Mouse (Mus musculus) cerebellum, adult 9-11 months (tissue): ENCODE data around the gene Prr14.
"Not testable (repeated sequence)": the region's sequence is repeated elsewhere in the genome, so short reads cannot be mapped to it uniquely, and the experiment has no call there.

Experiments used
- DNase-seq: peaks from one replicate; pipeline ENCODE4 v3.0.0; 2022

Gene Prr14

DNA sequence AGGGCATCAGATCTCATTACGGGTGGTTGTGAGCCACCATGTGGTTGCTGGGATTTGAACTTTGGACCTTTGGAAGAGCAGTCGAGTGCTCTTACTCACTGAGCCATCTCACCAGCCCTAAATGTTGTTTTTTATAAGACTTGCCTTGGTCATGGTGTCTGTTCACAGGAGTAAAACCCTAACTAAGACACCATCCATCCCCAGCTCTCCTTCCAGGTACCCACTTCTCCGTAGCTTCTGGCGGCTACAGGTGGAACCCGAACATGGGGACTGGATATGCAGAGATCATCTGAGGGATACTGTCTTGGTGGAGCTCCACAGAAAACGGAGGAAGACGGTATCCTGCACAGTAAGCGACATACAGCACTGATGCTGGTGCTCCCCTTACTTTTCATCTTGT is at the start of gene Prr14:
Gene Prr14 (plus strand): TSS at position 301 of the 400 bp plus-strand sequence.
- DNase-seq: not testable (repeated sequence)

DNA sequence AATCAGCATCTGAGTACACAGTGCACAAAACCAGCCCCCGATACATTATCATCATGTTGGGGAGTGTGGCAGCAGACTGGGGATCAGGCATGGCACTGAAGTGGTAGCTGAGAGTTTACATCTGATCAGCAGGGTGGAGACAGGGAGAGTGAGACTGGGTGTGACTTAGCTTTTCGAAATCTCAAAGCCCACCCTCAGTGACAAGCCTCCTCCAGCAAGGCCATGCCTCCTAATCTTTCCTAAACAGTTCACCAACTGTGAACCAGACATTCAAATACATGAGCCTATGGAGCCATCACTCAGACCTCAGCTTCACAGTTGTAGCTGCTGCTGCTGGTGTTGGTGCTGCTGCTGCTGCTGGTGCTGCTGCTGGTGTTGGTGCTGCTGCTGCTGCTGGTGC is 48.0 kb upstream of the Prr14 start:
- DNase-seq: no peak

DNA sequence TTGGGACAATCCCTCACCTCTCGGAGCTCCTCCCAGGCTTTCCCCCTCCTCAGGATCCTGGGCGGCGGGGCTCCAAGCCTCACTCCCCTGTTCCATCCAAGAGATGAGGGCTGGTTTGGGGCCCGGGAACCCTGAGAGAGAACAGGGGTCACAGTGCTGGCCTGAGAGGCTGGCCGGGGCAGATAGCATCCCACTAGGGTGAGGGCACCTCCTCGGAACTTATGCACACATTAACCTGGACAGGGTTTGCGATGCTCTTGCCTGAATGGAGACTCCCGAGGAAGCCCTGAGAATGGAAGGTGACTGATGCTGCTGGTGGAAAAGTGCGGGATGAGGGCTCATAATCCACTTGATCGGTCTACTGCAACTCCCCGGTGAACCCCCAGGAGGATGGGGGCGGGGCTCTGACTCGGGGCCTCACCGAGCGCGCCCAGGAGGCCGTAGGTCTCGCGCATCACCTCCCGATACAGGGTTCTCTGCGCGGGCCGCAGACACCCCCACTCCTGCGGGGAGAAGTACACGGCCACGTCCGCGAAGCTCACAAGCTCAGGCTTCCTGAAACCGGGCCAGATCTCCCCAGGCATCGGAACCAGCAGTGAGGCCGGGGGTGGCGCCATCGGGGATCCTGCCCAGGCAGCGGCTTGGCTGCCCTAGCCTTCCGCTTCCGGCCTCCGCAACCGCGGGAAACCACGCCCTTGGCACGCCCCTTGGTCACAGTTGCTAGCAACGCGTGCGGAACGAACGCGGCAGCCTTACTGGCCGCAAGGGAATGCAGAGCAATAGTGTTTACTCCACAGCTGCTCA is 37.8 kb upstream of the Prr14 start, which contains the start of gene Zfp688:
Gene Zfp688 (minus strand): TSS at position 681 of the 804 bp plus-strand sequence.
- peak; percentile 88 for DNase-seq

DNA sequence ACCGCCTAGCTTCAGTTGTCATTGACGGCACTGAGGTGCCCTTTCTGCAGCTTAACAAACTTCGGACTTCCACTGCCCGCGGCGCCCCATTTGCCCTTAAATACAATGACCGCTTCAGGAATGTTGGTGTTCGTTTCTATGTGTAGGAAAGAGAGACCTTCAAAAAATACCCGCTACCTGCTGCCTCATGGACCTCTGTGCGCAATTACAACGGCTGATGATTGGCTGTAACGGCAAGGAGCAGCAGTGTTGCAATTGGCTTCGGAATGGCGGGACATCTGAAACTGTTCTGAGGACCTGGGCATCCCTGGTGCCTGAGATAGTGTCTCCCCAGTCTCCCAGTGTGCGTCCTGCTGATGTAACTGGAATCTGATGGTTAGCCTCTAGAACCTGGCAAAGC is 37.2 kb upstream of the Prr14 start:
- peak; percentile 57 for DNase-seq

DNA sequence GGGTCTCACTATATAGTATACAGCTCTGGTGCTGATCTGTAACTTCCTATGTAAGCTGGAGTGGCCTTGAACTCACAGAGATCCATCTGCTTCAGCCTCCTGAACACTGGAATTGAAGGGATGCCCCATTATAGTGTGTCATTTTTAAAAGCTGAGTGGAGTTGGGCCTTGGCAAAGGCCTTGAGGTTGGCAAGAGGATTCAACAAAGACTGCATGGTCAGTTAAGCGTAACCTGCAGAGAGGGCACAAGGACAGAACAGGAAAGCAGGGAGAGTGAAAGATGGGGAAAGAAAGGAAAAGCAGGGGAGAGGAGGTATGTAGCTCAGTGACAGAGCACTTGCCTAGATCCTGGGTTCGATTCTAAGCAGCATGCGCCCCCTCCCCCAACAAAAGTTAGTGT is 34.1 kb upstream of the Prr14 start:
- no peak for DNase-seq

DNA sequence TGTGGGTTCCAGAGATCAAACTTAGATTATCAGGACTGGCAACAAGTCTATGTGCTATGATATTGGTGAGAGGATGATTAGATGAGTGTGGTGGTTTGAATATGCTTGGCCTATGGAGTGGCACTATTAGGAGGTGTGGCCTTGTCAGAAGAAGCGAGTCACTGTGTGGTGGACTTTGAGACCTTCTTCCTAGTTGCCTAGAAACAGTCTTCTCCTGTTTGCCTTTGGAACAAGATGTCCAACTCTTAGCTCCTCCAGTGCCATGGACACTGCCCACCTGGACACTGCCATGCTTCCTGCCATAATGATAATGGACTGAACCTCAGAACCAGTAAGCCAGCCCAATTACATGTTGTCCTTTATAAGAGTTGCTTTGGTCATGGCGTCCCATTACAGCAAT is 33.5 kb upstream of the Prr14 start:
- no peak for DNase-seq

DNA sequence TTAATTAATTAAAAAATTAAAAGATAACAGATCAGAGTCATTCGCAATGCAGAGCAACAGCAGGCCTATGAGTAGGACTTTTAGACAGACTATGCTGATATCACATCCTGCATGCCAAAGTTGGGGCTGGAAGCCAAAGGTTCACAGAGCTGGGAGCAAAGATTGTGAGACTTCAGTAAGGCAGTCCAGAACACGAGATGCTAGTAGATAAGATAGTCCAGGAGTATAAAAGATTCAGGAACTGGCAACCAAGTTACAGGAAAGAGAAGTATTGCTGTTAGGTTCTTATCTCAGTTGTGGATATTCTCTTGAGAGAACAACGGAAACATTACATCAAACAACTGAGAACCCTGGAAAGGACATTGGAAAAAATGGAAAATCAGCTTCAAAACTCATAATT is 33.1 kb upstream of the Prr14 start:
- DNase-seq: no peak

DNA sequence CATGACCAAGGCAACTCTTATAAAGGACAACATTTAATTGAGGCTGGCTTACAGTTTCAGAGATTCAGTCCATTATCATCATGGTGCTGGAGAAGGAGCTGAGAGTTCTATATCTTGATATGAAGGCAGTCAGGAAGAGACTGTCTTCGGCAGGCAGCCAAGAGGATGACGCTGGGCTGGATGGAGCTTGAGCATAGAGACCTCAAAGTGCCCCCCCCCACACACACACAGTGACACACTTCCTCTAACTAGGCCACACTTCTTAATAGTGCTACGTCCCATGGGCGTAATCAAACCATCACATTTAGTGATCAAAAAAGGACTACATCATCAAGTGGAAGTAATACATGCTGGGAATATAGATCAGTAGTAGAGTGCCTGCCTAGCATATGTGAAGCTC is 24.2 kb upstream of the Prr14 start:
- no peak for DNase-seq

DNA sequence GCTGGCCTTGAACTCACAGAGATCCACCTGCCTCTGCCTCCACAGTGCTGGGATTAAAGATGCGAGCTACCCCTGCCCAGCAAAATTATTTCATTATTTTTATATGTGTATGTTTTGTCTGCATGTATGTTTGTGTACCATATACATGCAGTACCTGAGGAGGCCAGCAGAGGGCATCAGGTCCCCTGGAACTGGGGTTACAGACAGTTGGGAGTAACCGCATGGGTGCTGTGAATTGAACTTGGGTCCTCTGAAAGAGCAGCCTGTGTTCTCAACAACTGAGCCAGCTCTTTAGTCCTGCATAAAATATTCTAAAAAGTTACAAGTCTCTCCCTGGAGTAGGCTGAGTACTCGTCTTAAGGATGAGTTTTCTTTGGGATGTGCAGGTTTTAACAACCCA is 21.7 kb upstream of the Prr14 start:
- no peak for DNase-seq

DNA sequence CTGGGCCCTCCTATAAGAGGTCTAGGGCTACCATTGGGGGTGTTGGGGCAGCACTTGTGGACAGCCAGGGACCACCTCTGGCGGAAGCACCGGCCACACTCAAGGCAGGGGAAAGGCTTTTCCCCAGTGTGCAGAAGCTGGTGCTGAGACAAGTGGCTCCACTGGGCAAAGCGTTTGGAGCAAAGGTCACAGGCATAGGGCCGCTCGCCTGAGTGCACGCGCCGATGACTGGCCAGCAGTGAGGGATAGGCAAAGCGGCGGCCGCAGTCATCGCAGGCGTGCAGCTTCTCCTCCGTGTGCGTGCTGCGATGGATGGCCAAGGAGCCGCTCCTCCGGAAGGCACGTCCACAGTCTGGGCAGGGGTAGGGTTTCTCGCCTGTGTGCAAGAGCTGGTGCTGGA is 15.4 kb upstream of the Prr14 start:
- DNase-seq: no peak

DNA sequence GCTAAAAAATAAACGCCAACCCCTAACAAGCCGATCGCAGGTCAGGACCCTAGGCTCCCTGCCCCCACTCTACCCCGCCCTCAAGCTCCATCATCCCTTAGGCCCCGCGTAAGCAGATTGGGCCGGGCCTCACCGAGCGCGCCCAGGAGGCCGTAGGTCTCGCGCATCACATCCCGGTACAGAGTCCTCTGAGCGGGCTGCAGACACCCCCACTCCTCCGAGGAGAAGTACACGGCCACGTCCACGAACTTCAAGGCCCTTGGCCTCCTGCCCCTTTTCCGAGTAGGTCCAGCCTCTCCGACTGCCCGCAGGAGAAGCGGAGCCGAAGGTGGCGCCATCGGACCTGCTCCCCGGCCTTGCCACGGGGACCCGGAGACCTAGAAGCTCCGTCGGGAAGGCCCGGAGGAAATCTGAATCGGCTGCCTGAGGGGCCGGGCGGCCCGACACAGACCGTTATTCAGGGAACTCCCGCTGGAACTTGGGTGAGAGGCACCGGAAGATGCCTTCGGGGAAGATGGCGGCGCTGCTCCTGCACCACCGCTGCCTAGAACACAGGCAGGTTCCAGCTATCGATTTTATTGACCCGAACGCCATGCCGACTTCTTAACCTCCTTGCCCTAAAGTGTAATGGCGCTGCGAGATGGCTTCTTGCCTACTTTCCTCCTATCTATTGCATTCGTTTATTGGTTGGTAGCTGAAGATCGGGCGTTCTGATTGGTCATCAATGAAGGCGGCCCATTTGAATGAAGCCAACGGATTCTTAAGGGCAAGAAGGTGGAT is 10.7 kb upstream of the Prr14 start, which contains the start of gene Zfp689:
Gene Zfp689 (minus strand): TSS at position 638 of the 780 bp plus-strand sequence.
- peak; percentile 95 for DNase-seq

DNA sequence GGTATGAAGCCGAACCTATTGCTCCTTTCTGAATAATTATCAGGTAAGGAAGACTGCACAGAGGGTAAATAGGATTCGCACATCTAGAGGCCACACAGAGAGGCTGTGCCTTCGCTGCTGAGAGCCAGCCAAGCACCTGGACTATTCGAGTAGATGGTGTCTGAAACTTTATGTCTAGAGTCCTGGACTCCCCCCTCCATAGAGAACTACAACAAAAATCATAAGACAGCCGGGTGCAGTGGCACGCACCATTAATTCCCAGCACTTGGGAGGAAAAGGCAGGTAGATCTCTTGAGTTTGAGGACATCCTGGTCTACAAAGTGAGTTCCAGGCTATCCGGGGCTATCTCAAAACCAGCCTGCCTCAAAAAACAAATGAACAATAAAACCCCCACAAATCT is 9.4 kb upstream of the Prr14 start:
- DNase-seq: no peak

DNA sequence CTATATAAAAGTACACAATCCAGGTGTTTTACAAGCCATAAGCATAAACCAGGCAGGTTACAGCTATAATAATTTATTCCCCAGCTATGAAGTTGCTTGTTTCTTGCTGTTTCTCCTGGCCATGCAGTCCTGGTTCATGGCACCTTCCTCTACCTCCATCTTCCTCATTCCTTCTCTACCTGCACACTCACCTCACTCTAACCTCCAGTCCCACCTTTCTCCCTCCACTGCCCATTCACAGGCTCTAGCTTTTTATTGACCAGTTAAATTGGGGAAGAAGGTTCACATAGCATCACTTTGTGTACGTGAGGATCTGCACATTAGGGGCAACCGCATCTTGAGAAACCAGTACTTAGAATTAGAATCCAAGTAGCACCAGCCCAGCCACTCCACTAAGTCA is 6.4 kb upstream of the Prr14 start:
- no peak for DNase-seq

DNA sequence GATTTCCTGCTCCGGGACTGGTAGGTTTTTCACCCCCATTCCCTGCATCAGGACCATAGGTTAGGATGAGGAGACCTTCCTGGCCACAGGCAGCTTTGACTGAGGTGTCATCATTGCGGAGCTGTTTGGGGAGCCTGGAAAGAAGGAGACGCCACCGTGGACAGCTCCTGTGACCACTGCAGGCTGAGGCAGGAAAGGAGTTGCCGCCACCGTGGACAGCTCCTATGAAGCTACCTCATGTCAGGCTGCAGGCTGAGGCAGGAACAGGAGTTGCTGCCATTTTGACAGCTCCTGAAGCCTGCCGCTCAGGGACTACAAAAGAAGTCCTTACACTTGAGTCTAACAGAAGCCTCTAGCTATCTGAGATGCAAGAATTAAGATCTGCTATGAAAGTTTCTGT is 4.5 kb upstream of the Prr14 start:
- no peak for DNase-seq

DNA sequence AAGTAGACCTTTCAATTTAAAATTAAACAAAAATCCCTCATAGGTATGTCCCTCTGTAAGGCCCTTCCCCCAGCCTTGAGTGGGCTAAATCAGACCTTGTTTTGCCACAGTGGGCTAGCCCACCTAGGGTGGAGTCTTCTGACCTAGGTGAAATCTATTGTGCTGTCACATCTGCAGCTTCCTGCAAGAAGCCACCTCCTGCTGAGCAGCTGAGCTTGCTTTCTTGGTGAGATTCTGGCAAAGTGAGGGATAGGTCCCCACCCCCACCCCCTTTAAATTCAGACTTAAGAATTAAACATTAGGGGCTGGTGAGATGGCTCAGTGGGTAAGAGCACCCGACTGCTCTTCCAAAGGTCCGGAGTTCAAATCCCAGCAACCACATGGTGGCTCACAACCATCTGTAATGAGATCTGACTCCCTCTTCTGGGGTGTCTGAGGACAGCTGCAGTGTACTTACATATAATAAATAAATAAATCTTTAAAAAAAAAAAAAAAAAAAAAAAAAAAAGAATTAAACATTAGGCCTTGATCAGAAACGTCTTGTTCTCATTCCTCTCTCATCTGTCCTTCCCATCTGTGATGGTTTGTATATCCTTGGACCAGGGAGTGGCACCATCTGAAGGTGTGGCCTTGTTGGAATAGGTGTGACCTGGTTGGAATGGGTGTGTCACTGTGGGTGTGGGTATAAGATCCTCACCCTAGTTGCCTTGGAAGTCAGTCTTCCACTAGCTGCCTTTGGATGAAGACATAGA is 864 bp upstream of the Prr14 start:
- not testable (repeated sequence) for DNase-seq

DNA sequence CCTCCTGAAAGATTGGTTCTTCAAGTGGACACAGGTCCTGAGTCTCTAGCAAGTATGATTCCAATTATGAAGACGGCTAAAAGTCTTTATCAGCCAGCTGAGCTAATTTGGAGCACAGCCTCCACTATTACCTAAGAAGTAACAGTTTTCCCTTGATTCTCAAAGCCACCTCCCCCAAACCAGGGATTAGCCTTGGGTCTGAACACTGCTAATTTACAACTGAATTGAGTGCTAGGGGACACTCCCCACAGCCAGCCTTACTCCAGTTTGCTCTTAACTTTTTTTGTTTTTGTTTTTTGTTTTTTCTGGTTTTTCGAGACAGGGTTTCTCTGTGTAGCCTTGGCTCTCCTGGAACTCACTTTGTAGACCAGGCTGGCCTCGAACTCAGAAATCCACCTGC is 5.8 kb downstream of the Prr14 start:
- no peak for DNase-seq

DNA sequence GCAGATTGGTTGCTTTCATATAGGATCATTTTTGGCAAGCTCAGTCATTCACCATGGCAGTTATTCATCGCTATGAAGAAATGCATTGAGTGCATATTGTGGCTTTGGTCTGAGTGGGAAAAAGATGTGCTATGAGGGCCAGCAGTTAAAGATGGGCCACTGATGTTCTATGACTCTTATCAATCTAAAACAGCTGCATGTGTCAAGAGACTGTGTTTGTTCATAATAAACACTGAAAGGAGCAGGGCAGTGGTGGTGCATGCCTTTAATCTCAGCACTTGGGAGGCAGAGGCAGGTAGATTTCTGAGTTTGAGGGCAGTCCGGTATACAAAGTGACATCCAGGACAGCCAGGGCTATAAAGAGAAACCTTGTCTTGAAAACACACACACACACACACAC is 6.3 kb downstream of the Prr14 start:
- DNase-seq: not testable (repeated sequence)

DNA sequence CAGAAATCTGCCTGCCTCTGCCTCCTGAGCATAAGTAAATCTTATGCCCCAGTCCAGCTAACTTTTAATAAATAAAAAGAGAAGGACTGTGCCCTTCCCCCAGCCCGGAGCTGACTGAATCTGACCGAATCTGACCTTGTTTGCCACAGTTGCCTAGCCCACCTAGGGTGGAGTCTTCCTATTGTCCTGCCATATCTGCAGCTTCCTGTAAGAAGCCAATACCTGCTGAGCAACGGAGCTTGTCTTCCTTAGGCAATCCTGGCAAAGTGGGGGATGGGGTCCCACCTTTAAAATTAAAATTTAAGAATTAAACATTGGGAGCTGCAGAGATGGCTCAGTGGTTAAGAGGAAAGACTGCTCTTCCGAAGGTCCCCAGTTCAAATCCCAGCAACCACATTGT is 7.2 kb downstream of the Prr14 start:
- no peak for DNase-seq

DNA sequence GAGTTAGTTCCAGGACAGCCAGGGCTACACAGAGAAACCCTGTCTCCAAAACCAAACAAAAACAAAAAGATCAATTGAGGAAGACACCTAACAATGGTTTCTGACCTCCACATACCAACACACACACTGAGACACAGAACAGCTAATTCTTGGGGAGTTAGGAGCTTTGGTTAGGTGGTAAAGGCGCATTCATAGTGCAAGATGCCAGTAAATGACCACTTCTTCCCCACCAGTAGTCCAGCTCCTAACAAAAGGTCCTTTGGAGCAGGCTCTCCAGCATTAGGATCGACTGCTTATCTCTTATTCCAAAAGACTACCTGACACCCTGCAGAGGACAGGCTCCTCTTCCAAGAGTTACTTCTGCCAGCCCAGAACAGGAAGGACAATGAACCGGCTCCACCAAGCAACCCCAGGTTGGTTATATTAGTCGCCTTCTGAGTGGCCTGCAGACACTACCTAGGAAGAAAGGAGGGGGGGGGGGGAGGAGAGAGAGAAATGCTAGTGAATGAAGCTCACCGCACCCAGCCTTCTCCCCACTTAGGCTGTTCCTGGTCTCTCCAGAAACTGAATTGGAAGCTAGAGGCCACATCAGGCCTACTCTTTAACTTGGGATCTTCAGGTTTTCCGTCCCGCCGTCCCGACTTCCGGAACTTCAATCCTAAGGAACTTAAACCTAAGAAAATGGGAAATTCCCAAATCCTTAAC is 10.8 kb downstream of the Prr14 start:
- DNase-seq: peak; percentile 62

DNA sequence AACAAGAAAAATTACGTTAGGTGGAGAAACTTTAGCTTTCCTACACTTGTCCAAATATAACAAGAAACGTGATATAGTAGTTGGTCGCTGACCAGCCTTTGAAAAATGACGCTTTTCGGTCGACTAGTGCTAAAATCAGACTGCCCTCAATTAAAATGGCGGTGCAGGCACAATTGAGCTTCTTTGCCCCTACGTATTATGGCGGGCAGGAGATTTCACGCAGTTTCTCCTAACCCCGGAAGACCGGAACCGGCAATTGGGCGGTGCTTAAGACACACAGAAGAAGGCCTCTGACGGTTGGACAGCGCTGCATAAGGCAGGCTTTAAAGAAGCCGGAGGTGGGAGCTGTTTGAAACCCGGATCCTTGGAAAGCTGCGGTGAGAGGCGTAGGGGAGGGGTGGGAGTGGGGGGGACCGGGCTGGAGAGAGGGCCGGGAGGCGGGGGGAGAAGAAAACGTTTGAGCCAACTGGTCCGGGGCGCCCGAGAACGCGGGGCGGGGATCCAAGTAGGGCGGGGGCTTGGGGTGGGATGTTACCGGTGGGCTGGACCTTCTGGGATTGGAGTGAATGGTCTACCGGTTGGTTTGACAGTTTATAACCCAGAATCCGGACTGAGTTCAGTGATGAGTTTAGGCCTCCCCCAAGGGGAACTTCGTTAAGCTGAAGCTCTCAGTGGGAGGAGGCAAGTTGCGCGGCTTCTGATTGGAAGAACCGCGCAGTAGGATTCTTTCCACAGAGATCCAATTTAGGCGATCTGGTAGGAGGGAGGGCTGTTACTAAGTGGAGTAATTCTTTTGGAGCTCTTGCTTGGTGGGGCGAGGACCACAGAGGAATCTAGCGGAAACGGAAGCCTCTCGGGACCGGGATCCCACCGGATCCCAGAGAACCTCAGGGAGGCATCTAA is 11.6 kb downstream of the Prr14 start:
- peak; percentile 95 for DNase-seq

DNA sequence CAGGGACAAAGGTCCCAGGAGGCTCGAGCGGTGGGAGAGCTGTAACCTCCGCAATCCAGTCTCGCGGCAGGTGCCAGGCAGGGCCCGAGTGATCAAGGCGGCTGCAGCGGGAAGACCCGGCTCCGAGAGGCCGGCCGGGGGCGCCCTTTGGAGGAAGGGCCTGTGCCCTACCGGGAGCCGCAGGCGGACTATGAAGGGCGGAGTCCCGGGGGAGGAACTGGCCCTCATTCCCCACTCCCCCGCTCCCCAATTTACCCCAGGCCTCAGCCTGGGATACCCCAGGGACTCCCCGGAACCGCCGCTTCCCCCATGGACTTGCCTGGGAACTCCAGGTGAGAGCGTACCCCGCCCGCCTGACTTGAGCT is 12.2 kb downstream of the Prr14 start:
- DNase-seq: no peak

DNA sequence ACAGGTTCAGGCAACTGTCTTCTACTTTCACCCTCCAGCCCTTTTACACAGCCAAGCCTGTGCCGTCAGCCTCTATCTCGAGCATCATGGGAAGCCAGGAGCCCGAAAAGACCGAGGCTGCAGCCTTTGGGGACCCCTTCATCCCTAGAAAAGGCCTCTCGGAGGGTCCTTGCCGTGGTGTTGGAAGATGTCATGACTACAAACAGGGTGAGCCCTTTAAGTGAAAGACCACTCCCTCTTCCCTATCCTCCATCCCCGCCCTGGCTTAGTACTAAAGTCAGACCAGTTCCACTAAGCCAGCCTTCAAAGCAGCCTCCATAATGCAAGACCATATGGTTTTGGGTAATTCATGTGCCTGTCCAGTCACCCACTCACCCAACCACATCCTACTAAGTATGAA is 12.6 kb downstream of the Prr14 start:
- DNase-seq: no peak
